Mouse (Mus musculus) megakaryocyte-erythroid progenitor cell, adult 5-6 weeks (primary cell): ENCODE measurements around the gene Mob3b. TPM values are rescaled to one million over a fixed set of nuclear protein-coding genes. Genes with fewer than 3 reads are reported as not detected.

ENCODE experiments used
- ATAC-seq: replicated peaks from 2 replicates; pipeline ENCODE4 v1.8.0; 2016; ENCODE audit warnings: mild to moderate bottlenecking, inconsistent platforms; ENCODE audit not compliant: severe bottlenecking, poor library complexity, low FRiP score, low TSS enrichment
- total RNA-seq, 2 experiments: library from RNA; stranded (forward) in 1 of 2; stranded (reverse) in 1 of 2; fragments of 200-1000, 215-1000 nt in 1 of 2; fragments of >200 nt in 1 of 2; fragmentation: Nextera tagmentation in 1 of 2; gene quantifications; 2 replicates each; pipeline ENCODE4 v1.2.3; 2014 to 2017

Mob3b gene
- total RNA-seq, 2 experiments from 2014 or later: 2.1 to 3.1 TPM

GRCm38 (mm10) chr4:35034504-35035290, 122.6 kb downstream of the Mob3b start:
- no peak for ATAC-seq

- no peak for ATAC-seq
Measured at GRCm38 (mm10) chr4:35032758-35033157, 124.5 kb downstream of the Mob3b start.

- ATAC-seq: no peak
Measured at GRCm38 (mm10) chr4:35031623-35032022, 125.7 kb downstream of the Mob3b start.

DNA sequence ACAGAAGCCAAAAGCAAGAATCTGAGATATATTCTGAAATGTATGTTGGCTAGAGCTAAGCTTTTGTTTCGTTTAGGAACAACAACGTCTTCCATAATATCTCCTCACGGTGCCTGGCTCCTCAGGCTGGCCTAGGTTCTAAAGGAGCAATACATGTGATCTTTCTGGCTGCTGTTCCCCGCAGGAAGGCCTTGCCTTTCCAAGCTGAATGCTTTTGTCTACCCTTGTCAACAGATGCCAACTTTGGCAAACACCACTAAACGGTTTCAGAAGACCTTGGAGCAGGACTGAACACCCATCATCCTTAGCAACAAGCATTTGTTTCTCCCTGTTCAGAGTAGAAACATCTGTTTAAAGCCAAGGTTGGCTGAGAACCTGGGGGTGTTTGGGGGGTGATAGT, 126.1 kb downstream of the Mob3b start:
- no peak for ATAC-seq

- no peak for ATAC-seq
Measured at GRCm38 (mm10) chr4:35018416-35018815, 138.9 kb downstream of the Mob3b start.

- no peak for ATAC-seq
Measured at GRCm38 (mm10) chr4:35012401-35013307, 144.6 kb downstream of the Mob3b start.

DNA sequence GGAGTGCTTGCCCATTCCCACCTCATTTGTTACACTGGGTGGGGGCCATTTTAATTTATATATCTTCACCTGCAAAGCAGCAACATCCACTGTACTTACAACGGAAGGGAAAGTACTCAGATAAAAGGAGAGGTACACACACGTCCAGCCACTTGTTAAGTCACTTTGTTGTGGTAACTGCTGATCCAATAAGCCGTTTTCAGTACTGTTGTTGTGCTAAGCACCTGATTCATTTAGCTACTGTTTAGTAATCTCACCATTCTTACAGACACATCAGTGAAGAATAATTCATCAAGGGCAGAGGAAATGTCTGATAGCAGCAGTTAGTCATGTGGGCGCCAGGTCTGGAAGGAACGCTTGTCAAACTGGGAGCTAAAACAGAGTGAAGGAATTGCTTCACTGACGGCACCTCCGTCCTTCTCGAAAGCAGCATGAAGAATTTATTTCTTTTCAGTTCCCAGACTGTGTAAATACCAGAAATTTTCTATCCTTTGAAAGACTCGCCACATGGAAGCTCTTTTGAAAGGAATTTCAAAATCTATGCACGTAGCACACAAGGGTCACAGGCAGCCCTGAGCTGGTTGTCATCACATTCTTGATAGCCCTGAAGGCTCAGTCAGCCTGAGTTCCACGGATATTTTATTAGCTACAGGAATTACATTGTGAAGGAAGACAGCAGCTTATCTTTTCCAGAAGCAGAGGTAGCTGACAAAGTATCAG, 150.6 kb downstream of the Mob3b start:
- ATAC-seq: no peak

DNA sequence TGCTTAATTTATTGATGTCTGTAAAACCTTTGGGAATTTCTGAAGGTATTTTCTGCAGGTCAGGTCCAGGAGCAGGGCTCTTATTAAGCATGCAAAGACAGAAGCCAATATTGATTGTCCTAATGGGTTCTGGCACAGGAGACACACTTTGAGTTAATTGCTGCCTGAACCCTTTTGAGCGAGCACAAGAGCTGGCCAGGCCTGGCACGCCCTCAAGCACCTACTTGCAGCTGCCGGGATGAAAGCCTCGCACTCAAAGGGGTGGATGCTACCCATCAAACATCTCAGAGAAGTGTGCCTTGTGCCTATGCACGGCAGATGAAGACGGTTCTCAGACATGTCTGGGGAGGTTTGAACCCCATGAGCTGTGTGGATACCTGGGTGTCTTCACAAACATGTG, 151.2 kb downstream of the Mob3b start:
- ATAC-seq: no peak

GRCm38 (mm10) chr4:35005068-35005769, 152.1 kb downstream of the Mob3b start:
- ATAC-seq: no peak

DNA sequence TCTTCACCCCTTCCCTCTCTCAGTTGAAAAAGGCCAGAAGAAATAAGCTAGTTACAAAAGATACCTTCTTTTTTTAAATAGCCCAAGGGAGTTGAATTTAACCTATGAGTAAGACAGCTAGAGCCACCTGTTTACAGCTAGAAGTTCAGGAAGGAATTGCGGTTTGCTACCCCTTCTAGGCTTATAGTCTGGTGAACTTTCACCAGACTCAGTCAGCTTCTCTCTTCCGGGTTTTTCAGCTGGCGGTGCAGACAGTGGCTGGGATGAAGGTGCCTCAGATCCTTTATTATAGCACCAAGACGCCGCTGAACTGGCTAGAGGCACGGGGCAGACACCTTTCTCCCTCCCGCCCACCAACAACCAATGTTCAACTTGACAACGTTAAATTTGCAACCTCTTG, 152.8 kb downstream of the Mob3b start:
- no peak for ATAC-seq

GRCm38 (mm10) chr4:35003550-35004326, 153.5 kb downstream of the Mob3b start:
- no peak for ATAC-seq

GRCm38 (mm10) chr4:34996616-34997015, 160.7 kb downstream of the Mob3b start:
- no peak for ATAC-seq

DNA sequence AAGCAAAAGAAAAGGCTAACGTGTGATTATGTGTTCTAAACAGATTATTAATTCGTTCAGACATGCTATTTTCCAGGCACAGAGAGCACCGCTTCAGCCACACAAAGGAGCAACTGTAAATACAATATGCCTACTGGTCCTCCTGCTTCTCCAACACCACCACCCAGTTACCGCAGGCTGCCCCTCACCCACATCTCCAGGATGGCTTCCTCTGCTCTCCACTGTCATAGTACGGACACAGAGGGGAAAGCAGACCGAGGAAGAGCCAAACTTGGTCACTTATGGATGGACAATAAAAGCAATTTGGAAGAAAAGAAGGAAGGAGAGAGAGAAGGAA, 163.7 kb downstream of the Mob3b start:
- no peak for ATAC-seq

GRCm38 (mm10) chr4:34992866-34993638, 164.2 kb downstream of the Mob3b start:
- no peak for ATAC-seq

- ATAC-seq: no peak
Measured at GRCm38 (mm10) chr4:34991891-34992865, 165.1 kb downstream of the Mob3b start.

DNA sequence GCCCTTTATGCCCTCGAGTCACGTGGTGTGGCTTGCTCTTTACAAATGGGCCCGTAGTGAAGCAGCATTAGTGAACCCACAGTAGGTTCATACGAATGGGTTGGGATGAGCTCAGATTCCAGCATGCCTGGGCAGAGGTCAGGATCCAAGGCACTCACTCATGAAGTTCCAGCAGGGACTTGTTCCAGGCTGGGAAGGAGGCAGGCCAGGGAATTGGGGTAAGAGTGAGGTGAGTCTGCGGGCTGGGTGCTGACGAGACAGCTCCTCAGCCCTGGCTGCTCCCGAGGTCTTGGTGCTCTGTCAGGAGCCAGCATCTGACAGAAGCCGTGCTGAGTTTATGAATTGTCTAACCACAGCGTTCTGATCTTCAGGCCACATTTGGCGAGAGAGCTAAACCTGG, 166.2 kb downstream of the Mob3b start:
- no peak for ATAC-seq

GRCm38 (mm10) chr4:34990659-34991058, 166.6 kb downstream of the Mob3b start:
- ATAC-seq: no peak
